Mouse (Mus musculus) heart, postnatal 4 days (tissue): Measurements from ENCODE around the gene Pou1f1. TPM values are rescaled to one million over a fixed set of nuclear protein-coding genes. Genes with fewer than 3 reads are reported as not detected.

Experiments
- DNase-seq: peaks from one replicate; pipeline ENCODE4 v3.0.0; 2021
- total RNA-seq, 2 experiments: library from RNA; stranded (reverse); gene quantifications; 2 replicates each; pipeline ENCODE4 v1.2.3; 2021

Pou1f1 gene
- total RNA-seq, 2 experiments from 2014 or later, result not detected

GRCm38 (mm10) chr16:65564951-65565350 is 44.6 kb downstream of the Pou1f1 start:
- DNase-seq, result no peak

- DNase-seq, result no peak
Measured at GRCm38 (mm10) chr16:65568853-65569252, 48.5 kb downstream of the Pou1f1 start.

GRCm38 (mm10) chr16:65577298-65578029 is 57.2 kb downstream of the Pou1f1 start:
- no peak for DNase-seq

Other genes starting within 250 kb of the Pou1f1 start
- gene Chmp2b, start 42.2 kb downstream of the Pou1f1 start, total RNA-seq, result 10 to 100 TPM; 46.6 to 48.4 TPM